In the genomic region with DNA sequence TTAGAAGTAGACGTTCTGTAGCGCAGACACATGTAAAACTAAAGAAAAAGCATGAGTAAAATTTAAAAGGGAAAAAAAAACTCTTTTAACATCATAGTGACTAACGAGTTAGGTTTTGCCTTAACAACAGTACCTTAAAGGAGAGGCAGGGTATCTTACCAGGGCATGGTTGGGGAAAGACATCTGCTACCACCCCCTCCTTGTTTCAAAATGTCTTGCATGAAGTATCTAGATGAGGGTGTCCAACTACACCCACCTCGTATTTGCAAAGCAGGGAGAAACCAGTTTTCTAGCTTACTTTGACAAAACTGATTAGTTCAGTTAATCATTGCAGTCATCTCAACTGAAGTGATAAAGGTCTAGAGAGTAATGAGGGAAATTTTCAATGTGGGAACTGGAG, we compare ENCODE assay signal across 18 mouse cellular contexts.
"Had no signal": no experiment of that assay in that cellular context is flagged by ENCODE, and none has a peak within 500 bp of the region (broad histone marks: within the 10 kb centered on the region; RNA-seq: fewer than 3 reads in every experiment).

No protein-coding gene starts in this region.

- H3K9ac ChIP-seq: lung, embryonic 14.5 days; midbrain, embryonic 12.5 days; neural tube, embryonic 13.5 days; neural tube, embryonic 15.5 days had no signal

- ATAC-seq: midbrain, embryonic 16.5 days had no signal

- H3K4me3 ChIP-seq: midbrain, embryonic 10.5 days; midbrain, embryonic 12.5 days; myocyte; neural tube, embryonic 13.5 days; neural tube, embryonic 15.5 days had no signal

- DNase-seq: lung, adult 18-20 months; lung, embryonic 14.5 days; lung, postnatal 10 days; lung, postnatal 4 days; midbrain, embryonic 14.5 days; retina, postnatal 1 day; right cerebral cortex, postnatal 14 days; right cerebral cortex, postnatal 4 days; spleen, adult 18-20 months; thymus, adult 2 months; thymus, postnatal 25 days; thymus, postnatal 4 days had no signal

- H3K4me2 ChIP-seq: lung, embryonic 14.5 days; midbrain, embryonic 12.5 days; neural tube, embryonic 13.5 days; neural tube, embryonic 15.5 days had no signal

- H3K27me3 ChIP-seq: midbrain, embryonic 12.5 days; neural tube, embryonic 13.5 days; neural tube, embryonic 15.5 days had no signal

- H3K36me3 ChIP-seq: midbrain, embryonic 10.5 days; midbrain, embryonic 12.5 days; neural tube, embryonic 13.5 days; neural tube, embryonic 15.5 days had no signal

- H3K27ac ChIP-seq: midbrain, embryonic 10.5 days; midbrain, embryonic 12.5 days; neural tube, embryonic 13.5 days; neural tube, embryonic 15.5 days had no signal

- H3K4me1 ChIP-seq: midbrain, embryonic 10.5 days; midbrain, embryonic 12.5 days; neural tube, embryonic 13.5 days; neural tube, embryonic 15.5 days had no signal

- H3K9me3 ChIP-seq: midbrain, embryonic 10.5 days; midbrain, embryonic 12.5 days; neural tube, embryonic 13.5 days; neural tube, embryonic 15.5 days had no signal
